Mouse (Mus musculus) heart, postnatal 25 days (tissue): ENCODE results near the gene Afap1l2. TPM values are rescaled to one million over a fixed set of nuclear protein-coding genes. Genes with fewer than 3 reads are reported as not detected.
A peak's percentile ranks its signal among the peaks of the same experiment; 100 is the strongest.

Experiments
- DNase-seq: peaks from one replicate; pipeline ENCODE4 v3.0.0; 2022; ENCODE audit warnings: low spot score
- intact Hi-C: fragments of 180-260 bp; cut with DNase I; formaldehyde crosslinking; loops from one replicate; pipeline ENCODE4 v1.15.1; 2025
- total RNA-seq, 2 experiments: library from RNA; stranded (reverse); gene quantifications; 2 replicates each; pipeline ENCODE4 v1.2.3; 2021

Afap1l2 gene
- total RNA-seq, 2 experiments from 2014 or later: 5.0 to 5.7 TPM

DNA sequence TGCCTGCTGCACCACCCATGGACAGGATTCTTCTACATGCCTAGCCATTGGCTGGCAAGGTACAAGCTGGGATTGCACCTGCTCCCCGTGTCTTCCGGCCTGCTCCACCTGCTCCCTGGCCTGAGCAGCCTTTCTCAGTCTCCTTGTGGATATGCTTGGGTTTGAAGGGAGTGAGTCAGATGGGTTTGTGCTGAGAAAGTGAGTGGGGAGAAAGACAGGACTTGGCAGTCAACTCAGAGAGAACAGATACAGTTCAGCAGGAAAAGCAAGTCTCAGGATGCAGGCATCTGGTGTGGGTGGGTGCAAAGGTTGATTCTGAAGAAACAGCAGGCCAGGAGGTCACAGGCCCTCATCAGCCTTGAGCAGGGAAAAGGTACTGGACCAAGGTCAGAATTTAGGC, 27.2 kb downstream of the Afap1l2 start:
- intact Hi-C loops: no loop called here

DNA sequence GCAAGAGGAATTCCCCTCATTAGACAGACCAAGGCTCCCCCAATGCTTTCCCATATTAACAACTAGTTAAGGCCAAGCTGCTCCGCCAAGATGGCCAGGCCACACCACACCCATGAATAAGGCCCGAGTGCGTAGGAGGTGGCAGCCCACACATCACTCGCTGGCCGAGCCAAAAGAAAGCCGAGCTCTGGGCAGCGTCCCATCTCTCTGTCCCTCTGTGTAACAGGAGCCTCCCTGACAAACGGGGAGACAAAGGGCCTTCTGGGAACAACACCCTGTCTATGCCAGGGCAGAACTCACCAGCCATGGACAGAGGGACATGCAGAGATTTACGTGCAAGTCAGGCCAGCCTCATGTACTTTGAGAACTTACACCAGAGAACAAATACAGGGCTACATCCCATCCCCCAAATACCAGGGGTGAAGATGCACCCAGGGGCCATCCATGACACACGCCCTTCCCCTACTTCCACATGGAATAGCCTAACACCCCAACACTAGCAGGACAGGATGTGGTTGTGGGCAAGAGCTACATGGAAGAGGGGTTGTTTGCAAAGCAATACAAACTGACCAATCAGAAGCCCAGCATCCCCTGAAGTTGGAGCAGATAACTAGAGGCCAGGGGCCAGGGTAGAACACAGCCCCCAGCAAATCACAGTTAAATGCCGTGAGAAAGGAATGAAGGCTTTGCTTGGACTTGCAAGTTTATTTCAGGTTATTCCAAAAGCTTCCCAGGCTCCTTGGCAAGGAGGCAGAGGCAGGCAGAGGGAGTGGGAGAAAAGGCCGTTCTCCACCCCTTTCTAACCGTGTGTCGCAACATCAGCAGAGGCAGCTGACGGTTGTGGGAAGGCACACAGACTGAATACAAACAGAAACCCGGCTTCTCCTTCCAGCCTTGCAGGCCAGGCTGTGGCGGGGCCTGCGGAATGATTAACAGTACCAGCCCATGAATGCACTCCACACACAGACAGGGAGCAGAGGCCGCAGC, 30.8 kb downstream of the Afap1l2 start:
- DNase-seq: peak; percentile 57
- intact Hi-C loops: no loop called here

More for the DNA sequence above, 27.2 kb downstream of the Afap1l2 start:
- no peak for DNase-seq

DNA sequence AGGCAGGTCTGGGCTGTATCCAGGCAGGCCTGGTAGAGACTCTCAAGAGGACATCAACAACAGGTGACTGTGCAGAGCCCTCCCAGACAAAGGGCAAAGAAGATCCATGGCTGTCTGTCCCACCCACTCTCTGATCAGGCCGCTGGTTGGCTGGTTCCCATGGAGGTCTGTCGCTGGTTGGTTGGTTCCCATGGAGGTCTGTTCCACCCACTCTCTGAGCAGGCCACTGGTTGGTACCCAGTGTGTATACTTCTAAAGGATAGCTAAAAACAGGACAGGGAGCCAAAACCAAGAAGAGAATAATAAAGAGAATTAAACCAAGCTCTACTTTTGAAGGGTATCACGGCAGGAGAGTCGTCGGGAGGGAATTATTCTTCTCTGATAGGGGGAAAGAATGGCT, 31.5 kb downstream of the Afap1l2 start:
- intact Hi-C loops: no loop called here
- DNase-seq: no peak

DNA sequence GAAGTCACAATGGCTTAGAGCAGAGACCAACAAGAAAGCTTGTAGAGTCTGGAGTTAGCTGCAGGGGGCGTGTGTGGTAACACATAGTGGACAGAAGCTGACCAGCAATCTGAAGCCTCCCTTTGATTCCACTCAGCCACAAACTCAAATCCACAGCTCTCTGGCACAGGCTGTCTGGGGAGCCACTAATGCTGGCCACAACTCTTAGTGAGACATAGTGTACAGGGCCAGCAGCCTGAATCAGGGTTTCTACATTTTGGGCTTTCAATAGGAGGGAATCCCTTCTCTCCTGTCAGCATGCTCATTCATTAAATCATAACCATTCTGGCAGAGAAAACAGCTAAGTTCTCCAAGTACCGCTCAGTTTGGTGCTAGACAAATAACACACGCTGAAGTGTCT, 32.5 kb downstream of the Afap1l2 start:
- no peak for DNase-seq
- intact Hi-C loops: no loop called here

DNA sequence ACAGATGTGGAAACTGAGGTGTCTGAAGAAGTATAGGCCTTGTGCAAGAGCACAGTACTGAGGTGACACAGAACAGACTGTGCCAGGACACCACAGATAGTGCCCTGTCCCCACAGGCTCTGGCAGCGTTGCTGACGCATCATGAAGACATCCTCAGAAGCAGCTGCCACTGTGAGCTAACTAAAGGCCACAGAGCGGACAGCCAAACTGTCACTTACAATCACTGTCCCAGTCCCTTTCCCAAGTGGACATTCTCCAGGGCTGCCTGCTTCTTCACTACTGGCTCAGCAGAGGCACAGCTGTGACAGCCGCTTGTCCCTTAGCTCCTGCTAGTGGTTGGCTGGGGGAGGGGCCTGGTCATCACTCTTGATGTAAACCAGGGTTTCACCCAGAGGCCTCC, 33.9 kb downstream of the Afap1l2 start:
- intact Hi-C loops: no loop called here
- DNase-seq: no peak

DNA sequence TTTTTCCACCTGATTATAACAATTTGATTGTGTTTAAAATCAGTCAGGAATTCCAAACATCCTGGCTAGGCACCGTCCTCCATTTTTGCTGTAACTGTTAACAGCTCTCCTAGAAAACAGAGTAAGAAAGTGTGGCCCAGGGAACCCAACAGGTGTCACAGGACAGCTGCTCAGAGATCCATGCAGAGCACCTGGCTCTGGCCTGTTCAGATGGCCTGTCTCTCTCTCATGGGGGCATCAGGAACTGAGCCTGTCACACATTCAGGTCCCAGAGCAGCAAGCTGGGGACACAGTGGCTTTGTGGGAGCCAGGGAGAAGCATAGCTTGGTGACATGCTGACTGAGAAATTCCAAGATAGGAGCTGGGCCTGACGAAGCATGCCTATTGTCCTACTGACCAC, 35.3 kb downstream of the Afap1l2 start:
- intact Hi-C loops: no loop called here
- DNase-seq: no peak

DNA sequence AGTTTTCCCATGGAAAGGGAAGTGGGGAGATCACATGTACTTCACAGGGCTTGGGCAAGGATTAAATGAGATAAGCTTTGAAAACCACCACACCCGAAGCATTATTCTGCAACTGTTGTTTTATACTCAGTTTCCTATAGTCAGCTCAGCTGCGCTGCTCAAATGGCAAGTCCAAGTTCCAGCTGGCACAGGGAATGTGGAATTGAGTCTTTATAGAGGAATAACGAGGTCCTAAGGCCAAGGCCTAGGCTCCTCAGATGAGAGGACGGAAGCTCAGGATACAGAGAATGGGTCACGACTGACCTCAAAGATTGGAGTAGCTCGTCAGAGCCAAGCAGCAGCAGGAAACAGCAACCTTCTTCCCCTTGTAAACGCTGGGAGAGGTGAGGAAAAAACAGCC, 36.7 kb downstream of the Afap1l2 start:
- no peak for DNase-seq
- intact Hi-C loops: no loop called here

DNA sequence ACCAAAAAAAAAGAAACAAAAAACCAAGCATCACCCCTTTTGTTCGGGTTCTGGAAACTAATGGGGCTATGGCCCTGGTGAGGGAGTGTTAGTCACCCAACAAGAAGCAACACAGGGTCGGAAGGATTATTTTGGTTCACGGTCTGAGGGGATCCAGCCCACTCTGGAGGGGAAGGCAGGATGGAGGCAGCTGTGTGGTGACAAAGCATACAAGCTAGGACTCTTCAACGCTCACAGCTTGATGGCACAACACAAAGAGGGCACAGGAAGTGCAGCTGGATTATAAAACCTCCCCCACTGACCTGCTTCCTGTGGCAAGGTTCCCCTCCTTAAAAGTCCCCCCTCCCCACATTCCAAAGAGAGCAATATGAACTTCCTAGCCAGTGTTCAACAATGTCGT, 44.2 kb downstream of the Afap1l2 start:
- no peak for DNase-seq
- intact Hi-C loops: no loop called here

DNA sequence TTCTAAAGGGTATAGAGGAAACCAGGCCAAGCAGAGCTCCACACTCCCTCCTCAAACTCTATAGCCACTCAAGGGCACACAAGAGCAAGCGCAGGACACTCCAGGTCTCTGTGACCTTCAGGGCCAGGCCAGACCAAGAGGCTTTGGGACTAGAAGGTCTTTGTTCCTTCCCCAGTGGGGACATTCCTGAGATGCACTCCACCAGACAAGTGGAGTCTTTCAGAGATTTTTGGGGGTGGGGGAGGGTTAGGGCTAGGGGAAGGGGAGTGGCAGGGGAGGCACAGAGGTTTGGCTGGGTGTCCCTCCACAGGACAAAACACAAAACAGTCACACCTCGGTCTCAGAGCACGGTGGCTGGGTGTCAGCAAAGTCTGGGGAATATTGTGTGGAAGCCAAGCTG, 48.4 kb downstream of the Afap1l2 start:
- DNase-seq: no peak
- intact Hi-C loops: loop anchor here (2.0 kb wide), 1 partner anchor 19 kb away; no protein-coding TSS in a partner anchor

DNA sequence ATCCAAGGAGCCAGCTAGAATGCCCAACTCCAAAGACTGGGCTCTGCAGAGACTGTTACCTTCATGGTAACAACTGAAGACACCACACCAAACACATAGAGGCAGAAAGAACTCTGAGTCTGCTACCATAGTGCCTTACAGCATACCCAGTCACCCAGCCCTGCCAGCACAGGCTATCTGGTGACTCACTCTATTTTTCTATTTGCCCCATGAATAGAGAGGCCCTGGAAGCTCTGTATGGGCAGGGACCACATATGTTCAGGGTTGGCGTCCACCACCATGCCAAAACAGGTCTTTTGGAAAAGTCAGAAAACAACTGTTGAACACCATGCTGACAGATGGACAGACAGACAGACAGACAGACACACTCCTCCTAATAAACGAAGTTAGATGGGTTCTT, 49.0 kb downstream of the Afap1l2 start:
- no peak for DNase-seq
- intact Hi-C loops: loop anchor here (2.0 kb wide), 1 partner anchor 18 kb away; no protein-coding TSS in a partner anchor

DNA sequence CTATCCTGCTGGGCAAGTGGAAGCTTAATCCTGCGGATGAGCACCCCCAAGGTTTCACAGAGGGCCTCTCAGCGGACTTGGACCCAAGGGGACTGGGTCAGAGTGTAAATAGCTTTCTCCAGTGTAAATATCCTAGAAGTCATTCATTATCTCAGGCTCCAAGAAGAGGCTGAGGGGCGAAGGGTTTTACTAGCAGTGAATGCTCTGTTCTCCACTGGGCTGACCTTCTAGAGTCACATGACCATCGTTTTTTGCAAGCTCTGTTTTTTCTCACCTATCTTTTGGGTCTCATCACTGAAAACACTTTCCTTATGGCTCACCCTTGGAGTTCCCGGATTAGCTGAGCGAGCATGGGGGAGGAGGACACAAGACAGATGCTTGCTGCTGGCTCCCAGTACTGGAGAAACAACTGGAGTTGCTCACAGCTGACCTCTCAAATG, 49.4 kb downstream of the Afap1l2 start:
- no peak for DNase-seq
- intact Hi-C loops: loop anchor here (2.0 kb wide), 1 partner anchor 18 kb away; no protein-coding TSS in a partner anchor

DNA sequence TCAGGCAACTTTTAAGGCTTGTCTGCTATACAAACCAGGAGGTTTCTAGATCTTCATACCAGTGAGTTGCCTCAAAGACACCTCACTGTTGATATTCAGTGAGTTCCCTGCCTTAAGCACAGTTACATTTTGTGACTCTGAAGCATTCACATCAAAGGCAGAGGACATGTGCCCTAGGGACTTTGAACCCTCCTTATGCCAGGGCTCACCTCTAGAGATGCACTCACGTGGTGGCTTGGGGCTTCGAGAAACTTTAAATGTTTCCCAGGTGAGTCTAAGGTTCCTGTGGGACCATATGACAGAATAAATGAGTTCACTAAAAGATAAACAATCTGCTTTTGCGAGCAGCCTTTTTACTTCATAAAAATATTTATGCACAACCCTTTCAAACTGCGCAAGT, 50.0 kb downstream of the Afap1l2 start:
- intact Hi-C loops: loop anchor here (2.0 kb wide), 1 partner anchor 17 kb away; no protein-coding TSS in a partner anchor
- no peak for DNase-seq

DNA sequence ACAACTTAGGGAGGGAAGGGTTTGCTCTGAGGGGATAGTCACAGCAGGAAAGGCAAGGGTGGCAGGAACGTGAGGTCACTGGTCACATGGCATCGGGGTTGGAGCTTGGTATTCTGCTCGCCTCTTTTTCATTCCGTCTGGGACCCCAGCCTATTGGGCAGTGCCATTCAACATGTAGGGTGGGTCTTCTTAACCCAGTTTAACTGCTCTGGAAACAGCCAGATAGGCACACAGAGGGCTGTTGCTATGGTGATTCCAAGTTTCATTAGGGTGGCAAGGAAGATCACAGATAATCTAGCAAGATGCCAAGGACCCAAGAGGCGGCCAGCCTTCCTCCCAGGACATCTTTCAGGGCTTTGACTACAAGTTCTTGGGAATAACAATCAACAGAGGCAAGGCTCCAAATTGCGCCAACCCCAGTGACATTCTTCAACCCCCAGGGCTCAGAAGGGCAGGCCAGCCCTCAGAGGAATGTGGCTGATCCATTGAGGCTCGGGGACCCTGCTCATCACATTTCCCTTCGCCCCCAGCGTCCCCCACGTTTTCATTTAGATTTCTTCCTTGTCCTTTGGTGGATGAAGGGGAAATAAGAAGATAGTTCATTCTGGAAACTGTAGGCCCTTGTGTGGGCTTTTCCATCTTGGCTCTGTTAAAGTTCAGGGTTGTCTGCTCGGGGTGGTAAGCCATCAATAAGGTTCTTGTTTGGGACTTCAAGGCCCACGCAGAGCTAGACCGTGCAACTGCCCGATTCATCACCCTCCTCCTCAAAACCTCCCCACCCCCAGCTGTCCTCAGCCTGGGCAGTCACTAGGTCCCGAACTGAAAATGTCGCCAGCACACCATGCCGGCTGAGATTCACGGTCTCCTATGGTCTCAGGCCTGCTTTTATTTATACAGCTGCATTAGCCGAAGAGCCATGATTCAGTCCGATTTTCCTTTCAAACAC, 52.2 kb downstream of the Afap1l2 start:
- intact Hi-C loops: no loop called here
- no peak for DNase-seq

DNA sequence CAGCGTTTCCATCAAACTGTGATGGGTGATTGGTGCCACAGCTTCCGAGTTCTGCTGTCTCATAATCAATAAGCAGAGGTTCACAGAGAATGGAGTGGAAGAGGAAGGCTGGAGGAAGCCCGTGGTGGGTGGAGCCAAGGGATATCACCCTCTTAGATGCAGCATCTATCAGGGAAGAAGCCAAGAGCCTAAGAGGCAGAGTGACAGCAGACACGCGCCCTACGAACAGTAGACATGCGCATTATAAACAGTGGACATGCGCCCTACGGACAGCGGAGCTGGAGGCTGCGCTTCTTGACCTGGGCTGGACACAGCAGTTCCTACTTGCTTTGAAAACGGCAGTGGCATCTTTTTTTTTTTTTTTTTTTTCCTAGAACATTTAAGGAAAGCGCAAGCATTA, 53.2 kb downstream of the Afap1l2 start:
- no peak for DNase-seq

DNA sequence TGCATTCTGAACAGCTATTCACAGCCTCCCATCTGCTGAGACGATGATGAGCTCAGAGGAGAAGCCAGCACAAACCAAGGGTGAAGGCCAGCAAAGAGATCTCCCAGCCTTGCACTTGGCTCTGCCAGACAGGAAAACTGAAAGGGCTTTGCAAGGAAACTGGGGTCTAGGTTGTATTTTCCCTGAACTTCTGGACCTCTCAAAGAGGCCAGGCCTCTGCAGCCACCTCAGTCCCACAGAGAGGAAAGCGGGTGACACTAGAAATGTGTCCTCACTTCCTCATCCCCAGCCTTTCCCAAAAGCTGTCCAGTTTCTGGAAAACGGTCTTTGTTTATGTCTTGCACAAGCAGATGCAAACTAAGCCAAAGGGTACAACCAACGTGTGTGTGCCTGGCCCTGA, 54.2 kb downstream of the Afap1l2 start:
- DNase-seq: no peak
- intact Hi-C loops: no loop called here

More for the DNA sequence above, 53.2 kb downstream of the Afap1l2 start:
- intact Hi-C loops: no loop called here

DNA sequence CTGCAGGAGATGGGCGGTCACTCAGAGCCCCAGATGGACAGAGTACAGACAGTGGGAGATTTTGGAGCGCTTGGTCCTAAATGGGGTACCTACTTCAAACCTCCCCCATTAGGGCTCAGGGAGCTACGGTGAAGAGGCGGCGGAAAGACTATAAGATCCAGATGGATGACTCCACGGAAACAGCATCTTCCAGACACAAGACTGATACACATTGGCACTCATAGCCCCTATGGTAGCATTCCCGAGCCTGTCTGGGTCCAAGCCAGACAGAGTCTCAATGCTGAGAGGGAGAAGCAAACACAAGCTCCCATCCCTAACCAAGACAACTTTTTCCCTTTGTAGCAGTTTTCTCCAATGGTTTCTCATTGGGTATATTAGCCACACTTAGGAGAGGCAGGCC, 57.2 kb downstream of the Afap1l2 start:
- no peak for DNase-seq
- intact Hi-C loops: no loop called here

DNA sequence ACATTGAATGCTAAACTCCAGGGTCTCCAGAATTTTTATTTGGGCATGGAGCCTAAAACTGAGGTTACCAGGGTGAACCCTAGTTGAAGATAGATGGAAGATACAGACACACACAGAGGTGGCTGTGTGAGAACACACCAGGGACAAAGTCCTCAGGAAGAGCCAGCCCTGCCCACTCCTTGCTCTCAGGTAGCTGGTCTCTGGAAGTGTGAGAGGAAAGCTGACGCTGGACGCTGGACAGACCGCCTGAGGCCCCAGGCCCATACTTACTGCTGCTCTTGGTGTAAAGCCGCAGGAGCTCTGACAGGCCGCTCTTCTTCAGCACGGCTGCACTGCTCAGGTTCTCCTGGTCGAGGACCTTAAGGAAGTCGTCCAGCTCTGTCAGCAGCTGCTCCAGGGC, 58.2 kb downstream of the Afap1l2 start:
- intact Hi-C loops: no loop called here

DNA sequence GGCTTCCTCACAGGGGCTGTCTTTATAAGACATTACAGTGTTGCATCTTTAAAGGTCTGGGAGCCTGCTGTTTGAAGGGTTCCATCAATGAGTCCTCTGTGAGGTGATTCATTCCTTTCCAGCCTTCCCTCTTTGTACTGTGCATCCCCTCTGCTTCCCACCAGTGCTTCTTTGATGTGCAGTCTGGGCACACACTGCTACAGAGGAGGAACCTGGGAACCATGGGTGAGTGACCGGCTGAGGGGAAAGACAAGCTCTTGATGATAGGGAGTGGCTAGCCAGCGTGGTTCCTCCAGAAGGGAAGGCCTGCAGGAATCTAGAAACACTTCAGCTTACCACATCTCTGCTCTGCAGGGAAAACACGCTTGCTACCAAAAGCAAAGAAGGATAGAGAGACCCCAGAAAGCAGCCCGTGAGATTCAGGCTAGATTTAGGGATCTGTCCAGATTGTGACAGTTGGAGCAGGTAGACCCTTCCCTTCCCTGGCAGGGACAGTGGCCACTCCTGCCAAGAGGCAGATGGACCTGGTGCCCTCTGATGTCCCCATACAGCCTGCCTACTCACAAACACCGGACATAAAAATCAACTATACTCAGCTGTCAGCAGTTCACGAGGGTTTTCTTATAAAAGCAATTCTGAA, 59.9 kb downstream of the Afap1l2 start:
- intact Hi-C loops: no loop called here
- no peak for DNase-seq

More for the DNA sequence above, 58.2 kb downstream of the Afap1l2 start:
- no peak for DNase-seq

DNA sequence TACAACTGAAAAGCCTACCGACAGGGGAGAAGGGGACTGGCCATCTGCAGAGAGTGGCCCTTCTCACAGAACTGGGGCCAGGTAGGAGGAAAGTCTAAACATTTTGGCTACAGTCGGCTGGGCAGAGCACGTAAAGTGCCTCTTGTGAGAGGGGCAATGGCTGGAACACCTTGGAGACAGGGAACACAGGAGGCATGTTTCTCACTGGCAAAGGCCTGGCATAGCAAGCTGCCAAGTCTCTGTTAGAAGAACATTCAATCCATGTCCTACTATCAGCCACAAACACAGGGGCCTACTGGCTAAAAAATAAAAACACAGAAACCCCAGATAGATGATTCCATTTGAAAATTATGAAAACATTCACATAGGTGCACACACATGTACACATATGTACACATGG, 61.3 kb downstream of the Afap1l2 start:
- no peak for DNase-seq
- intact Hi-C loops: no loop called here

DNA sequence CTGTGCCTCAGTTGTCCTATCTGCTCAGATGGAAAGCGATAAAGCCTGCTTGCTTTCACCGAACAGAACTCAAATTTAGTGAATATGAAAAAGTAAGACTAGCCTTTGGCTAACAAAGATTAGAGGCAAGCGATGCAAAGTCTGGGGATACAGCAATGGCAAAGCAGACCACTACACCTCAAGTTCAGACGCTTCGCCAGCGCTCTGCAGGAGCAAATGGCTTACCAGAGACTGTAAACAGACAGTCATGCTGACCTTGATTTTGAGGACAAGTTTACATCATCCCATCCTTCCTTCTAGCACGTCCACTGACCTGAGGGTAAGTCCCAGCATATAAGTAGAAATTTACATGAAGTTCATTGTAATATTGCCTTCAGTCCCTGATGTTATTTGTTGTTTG, 61.8 kb downstream of the Afap1l2 start:
- intact Hi-C loops: no loop called here
- DNase-seq: no peak
